Mouse (Mus musculus): Measurements from ENCODE around the gene Isy1. TPM values are rescaled to one million over a fixed set of nuclear protein-coding genes. Genes with fewer than 3 reads are reported as not detected.

The Isy1 gene
- total and polyA plus RNA-seq, 3 experiments = 43.8 to 140 (median 77.4) TPM

- Histone ChIP-seq H3K27me3 (replicated peaks) (no peaks in the 10 kb centered on the region), H3K4me2 (ENCODE audit: insufficient read depth, low read depth, poor library complexity, severe bottlenecking) (no peak overlapping the region), H3K36me3 (replicated peaks in 1 of 2; ENCODE audit: control insufficient read depth in 1 of 2, insufficient read depth in 1 of 2, low read length in 1 of 2) (peaks cover 21 to 69% of the 10 kb centered on the region in 2 experiments), H3K27ac (ENCODE audit: insufficient read depth, low read depth) (no peak overlapping the region), H3K9ac (ENCODE audit: insufficient read depth, low read depth) (no peak overlapping the region), H3K4me1 (ENCODE audit: control insufficient read depth in 1 of 2, insufficient read depth in 2 of 2) (peaks cover 0 to 10% of the 10 kb centered on the region in 2 experiments; a peak in 2 of 4 replicates), H3K9me3 (replicated peaks; ENCODE audit: low read length) (no peaks in the 10 kb centered on the region), H3K4me3 (replicated peaks in 1 of 3; ENCODE audit: low read depth in 2 of 3, low read length in 2 of 3, poor library complexity in 1 of 3) (no peak overlapping the region), H3K79me2 (replicated peaks; ENCODE audit: control insufficient read depth, extremely low read depth, insufficient read depth, poor library complexity, severe bottlenecking) (no peaks in the 10 kb centered on the region; the same call in 1 of the 2 replicates)
- in situ Hi-C loops (cut with MboI; ENCODE audit: low pct_ligation_motif_present, low pct_unique_long_range_greater_than_20kb, low sequenced_read_pairs) = no loop called here
- TF ChIP-seq POLR2AphosphoS2 (IDR thresholded peaks at IDR 0.05; ENCODE audit: low read depth, low read length) = no peak
- TF ChIP-seq E2F4 (IDR thresholded peaks at IDR 0.05; ENCODE audit: insufficient replicate concordance, low read depth, low read length) = no peak
- no peak for TF ChIP-seq JUND (conservative IDR thresholded peaks at IDR 0.05; ENCODE audit: low read depth, low read length)
- no peak for TF ChIP-seq GABPA (IDR thresholded peaks at IDR 0.05; ENCODE audit: insufficient replicate concordance, low read depth, low read length)
- no peak for TF ChIP-seq TCF12 (IDR thresholded peaks at IDR 0.05; ENCODE audit: low read depth, low read length)
- TF ChIP-seq ZNF384 (IDR thresholded peaks at IDR 0.05; ENCODE audit: low read depth, low read length) = no peak
- no peak for TF ChIP-seq UBTF (IDR thresholded peaks at IDR 0.05; ENCODE audit: low read depth, low read length)
- no peak for TF ChIP-seq MAX (IDR thresholded peaks at IDR 0.05; ENCODE audit: low read length)
- TF ChIP-seq RCOR1 (conservative IDR thresholded peaks at IDR 0.05; ENCODE audit: low read depth, low read length) = no peak
- TF ChIP-seq CHD2 (IDR thresholded peaks at IDR 0.05; ENCODE audit: low read length) = no peak
- TF ChIP-seq CTCF (conservative IDR thresholded peaks at IDR 0.05 in 1 of 2, IDR thresholded peaks at IDR 0.05 in 1 of 2; ENCODE audit: low read depth in 2 of 2, low read length in 2 of 2) = no peak
- TF ChIP-seq CHD1 (IDR thresholded peaks at IDR 0.05; ENCODE audit: low read depth, low read length) = no peak
- dilution Hi-C loops (cut with MboI; ENCODE audit: extremely low pct_ligation_motif_present, extremely low pct_unique_long_range_greater_than_20kb, low sequenced_read_pairs) = no loop called here
- no peak for DNase-seq (ENCODE audit: extremely low read depth)
Observed at GRCm38 (mm10) chr6:87797321-87797720, 41.3 kb downstream of the Isy1 start.

GRCm38 (mm10) chr6:87796251-87796880, 42.2 kb downstream of the Isy1 start:
- no peak for DNase-seq (ENCODE audit: extremely low read depth)
- H3K9ac ChIP-seq (ENCODE audit: insufficient read depth, low read depth) = no peak overlapping the region
- in situ Hi-C loops (cut with MboI; ENCODE audit: low pct_ligation_motif_present, low pct_unique_long_range_greater_than_20kb, low sequenced_read_pairs) (no loop called here), dilution Hi-C loops (cut with MboI; ENCODE audit: extremely low pct_ligation_motif_present, extremely low pct_unique_long_range_greater_than_20kb, low sequenced_read_pairs) (no loop called here)
- H3K4me1 ChIP-seq (ENCODE audit: control insufficient read depth in 1 of 2, insufficient read depth in 2 of 2) = peaks cover 0 to 10% of the 10 kb centered on the region in 2 experiments; a peak in 2 of 4 replicates
- TF ChIP-seq KAT2A (IDR thresholded peaks at IDR 0.05; ENCODE audit: insufficient replicate concordance, low read length) (no peak), SMC3 (IDR thresholded peaks at IDR 0.05; ENCODE audit: low read depth, low read length) (no peak), MAZ (IDR thresholded peaks at IDR 0.05; ENCODE audit: low read depth, low read length) (no peak), ELF1 (IDR thresholded peaks at IDR 0.05; ENCODE audit: low read depth, low read length) (no peak), BHLHE40 (IDR thresholded peaks at IDR 0.05; ENCODE audit: low read depth, low read length) (no peak), MAFK (IDR thresholded peaks at IDR 0.05; ENCODE audit: insufficient replicate concordance, low read length) (no peak), UBTF (IDR thresholded peaks at IDR 0.05; ENCODE audit: low read depth, low read length) (no peak), ETS1 (conservative IDR thresholded peaks at IDR 0.05; ENCODE audit: low read depth, low read length) (no peak)
- no peak overlapping the region for H3K4me2 ChIP-seq (ENCODE audit: insufficient read depth, low read depth, poor library complexity, severe bottlenecking)
- H3K9me3 ChIP-seq (replicated peaks; ENCODE audit: low read length) = no peaks in the 10 kb centered on the region
- no peaks in the 10 kb centered on the region for H3K27me3 ChIP-seq (replicated peaks)
- peaks cover 31 to 75% of the 10 kb centered on the region in 2 experiments for H3K36me3 ChIP-seq (replicated peaks in 1 of 2; ENCODE audit: control insufficient read depth in 1 of 2, insufficient read depth in 1 of 2, low read length in 1 of 2)
- no peak overlapping the region for H3K4me3 ChIP-seq (replicated peaks in 1 of 3; ENCODE audit: low read depth in 2 of 3, low read length in 2 of 3, poor library complexity in 1 of 3)
- H3K79me2 ChIP-seq (replicated peaks; ENCODE audit: control insufficient read depth, extremely low read depth, insufficient read depth, poor library complexity, severe bottlenecking) = no peaks in the 10 kb centered on the region
- H3K27ac ChIP-seq (ENCODE audit: insufficient read depth, low read depth) = no peak overlapping the region

Data from CH12.LX (cell line).